Mouse (Mus musculus) layer of hippocampus, postnatal 14 days (tissue): Measurements from ENCODE around the gene S100a16. TPM values are rescaled to one million over a fixed set of nuclear protein-coding genes. Genes with fewer than 3 reads are reported as not detected.

Source experiments
- DNase-seq, 2 experiments: peaks; one replicate each; pipeline ENCODE4 v3.0.0; 2021 to 2022; ENCODE audit warnings: low spot score in 2 of 2, mixed read lengths in 1 of 2
- total RNA-seq, 2 experiments: library from RNA; stranded (reverse); gene quantifications; 2 replicates each; pipeline ENCODE4 v1.2.3; 2021

Gene S100a16
- total RNA-seq, 2 experiments from 2014 or later, result 97.9 to 107 TPM

DNA sequence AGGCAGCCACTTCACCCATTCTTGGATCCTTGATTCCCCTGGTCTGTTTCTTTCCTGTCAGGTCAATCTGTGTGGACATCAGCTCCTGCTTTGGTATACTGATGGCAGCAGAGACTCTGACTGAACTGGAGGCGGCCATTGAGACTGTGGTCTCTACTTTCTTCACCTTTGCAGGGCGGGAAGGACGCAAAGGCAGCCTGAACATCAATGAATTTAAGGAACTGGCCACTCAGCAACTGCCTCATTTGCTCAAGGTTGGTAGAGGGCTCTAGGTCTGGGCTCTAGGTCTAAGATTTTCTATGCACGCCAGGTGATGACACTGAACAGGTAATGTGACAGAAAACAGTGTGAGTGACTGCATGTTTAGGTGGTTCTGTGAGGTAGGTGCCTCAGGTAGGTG, 21.3 kb upstream of the S100a16 start:
- no peak for DNase-seq

DNA sequence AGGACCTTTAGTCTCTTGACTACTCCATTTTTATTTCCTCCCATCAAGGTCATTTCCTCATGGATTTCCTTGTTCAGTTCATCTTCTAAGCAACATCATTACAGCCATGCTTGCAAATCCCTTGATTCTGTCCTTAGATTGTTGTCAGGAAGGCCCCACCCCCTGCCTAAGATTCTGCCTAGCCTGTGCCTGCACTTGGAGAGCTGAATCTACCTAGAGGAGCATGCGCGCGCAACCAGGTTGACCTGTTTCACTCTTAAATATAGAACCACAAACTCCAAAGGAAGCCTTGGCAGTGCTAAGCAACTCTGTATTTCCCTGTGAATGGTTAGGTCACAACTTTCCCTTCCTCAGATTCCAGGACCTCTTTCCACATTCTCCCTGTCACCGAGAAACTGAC, 19.3 kb upstream of the S100a16 start:
- DNase-seq, result no peak

DNA sequence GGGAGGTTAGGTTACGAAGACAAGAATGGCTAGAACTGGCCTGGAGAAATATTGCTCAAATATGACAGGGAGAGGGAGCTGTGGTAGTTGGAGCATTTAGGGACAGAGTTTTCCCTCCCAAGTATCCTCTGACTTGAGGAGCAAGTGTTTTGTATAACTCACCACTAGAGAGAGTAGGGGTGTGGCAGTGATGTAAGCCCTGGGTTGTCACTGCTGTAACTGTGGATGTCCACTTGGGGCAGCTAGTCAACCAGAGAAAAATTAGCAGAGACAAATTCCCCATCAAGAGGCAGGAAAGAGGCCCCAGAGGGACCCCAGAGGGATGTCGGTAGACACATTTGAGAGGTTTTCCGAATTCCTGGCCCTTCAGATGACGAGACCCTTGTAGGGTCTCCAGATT, 11.6 kb upstream of the S100a16 start:
- peak in 1 of 2 experiments; percentile 81 for DNase-seq

DNA sequence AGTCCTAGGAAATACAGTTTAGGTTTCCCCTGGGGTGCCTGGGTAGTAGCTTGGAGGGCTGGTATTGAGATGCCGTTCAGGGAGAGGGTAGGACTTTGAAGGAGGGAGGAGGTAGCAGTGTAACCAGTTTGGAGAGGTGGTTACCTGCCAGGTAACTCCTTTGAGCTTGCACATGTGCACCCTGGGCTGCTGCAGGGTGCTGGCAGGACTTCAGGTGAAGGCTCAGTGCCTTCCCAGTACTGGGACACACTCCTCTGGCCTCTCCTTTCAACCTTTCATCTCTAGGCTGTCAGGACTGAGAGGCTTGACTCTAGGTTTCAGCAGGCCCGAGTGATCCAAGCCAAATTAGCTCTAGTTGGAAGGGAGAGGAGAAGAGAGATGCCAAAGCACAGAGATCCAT, 11.0 kb upstream of the S100a16 start:
- DNase-seq, result no peak

DNA sequence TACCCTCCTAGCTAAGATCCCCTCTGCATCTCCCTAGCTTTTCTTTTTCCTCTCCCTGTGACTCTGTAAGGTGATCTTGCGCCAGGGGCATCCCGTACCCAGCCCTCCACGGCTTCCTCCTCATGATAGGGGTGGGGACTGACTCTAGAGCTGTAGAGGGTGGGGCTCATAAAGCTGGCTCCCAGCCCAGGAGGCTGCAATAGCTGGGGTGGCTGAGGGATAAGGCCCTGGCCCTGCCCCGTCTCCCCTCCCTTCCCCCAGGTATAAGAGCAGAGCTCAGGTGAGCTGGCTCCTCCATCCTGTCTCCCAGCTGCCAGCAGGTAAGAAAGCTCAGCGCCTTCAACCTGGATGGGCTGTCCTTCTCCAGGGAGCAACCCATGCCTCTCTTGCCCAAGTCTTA, 10.5 kb upstream of the S100a16 start, which contains the start of gene S100a14:
S100a14 (plus strand) TSS at position 277 of the 400 bp plus-strand sequence.
- DNase-seq, result no peak

DNA sequence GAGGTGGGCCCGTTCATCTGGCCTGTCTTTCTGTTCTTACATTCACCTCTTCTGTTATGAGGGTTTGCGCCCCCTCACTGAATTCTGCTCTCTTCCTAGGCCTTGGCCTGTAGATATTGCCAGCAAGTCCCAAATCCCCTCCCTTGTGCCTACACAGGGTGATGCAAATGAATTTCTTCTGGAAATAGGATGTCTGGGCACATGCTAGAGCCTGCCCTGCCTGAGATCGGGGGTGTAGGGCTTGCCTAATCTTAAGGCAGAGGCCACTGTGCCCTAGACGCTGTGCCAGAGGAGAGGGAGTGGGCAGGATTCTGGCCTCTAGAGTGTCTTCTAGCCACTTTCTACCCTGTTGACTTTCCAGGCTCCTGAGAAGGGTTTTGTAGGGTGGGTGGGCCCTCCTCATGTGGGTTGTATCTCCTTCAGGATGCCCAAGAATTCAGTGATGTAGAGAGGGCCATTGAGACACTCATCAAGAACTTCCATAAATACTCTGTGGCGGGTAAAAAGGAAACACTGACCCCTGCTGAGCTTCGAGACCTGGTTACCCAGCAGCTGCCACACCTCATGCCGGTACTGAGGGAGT, 9.7 kb upstream of the S100a16 start:
- no peak for DNase-seq

DNA sequence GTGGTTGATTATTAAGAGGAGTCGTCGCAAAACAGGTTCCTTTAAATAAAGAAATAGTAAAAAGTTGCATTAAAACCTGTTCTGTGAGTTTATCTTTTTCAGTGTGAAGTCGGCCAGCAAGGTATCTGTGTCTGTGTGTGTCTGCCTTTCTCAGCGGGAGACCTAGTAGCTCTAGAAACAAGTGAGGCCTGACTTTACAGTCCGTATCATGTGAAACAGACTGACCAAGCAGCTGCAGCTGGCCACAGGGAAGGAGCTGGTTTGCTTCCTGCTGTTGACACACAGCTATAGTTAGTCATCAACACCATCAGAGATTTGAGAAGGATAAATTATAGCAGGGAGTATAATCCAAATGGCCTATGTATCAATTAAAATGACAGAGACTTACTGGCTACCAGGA, 5.3 kb upstream of the S100a16 start:
- no peak for DNase-seq

DNA sequence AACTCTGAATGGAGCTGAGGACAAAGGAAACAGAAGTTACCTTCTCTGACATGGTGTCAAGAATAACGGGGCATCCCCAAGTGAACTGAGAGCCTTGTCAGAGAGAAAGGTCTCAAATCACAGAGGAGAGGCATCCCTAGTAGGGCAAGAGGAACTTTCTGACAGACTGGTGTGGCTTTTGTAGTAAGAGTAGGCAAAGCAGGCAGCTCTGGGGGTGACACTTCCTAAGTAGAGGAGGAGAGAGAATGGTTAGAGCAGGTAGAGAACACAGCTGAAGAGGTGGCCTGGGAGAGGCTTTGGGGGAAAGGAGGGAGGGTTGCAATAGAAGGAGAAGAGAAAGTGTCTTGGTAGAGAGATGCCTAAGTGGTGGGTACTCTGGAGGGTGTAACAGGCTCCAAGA, 1.6 kb upstream of the S100a16 start:
- no peak for DNase-seq

DNA sequence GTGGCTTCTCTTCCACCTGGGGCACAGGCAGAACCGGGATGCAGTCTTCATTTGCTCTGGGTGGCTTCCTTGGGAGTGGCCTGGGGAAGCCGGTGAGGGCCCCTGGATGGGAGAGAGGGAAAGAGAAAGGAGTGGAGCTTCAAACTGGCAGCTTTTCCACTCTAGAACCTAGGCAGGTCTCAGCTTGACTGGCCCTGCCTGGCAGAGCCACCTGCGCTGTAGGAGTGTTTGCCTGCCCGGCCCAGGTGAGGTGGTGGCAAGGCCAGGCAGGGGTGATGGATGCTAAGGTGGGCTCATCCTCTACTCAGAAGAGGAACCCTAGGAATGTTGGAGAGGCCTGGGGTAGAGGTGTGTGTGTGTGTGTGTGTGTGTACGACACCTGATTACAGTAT, 847 bp downstream of the S100a16 start:
- no peak for DNase-seq

DNA sequence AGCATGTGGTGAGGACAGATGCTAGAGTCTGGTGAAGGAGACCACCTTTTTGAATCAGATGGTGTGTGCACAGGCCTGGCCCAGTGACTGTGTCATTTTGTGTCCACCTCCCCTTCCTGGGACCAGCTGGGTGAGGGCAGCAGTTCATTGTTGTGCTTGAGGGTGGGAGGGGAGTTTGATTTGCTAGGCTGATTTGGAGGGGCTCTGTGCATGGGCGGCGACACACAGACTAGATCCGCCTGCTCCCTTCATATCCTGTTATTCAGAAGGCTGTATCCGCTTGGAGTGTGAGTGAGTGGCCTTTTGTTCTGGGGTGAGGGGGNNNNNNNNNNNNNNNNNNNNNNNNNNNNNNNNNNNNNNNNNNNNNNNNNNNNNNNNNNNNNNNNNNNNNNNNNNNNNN, 3.9 kb downstream of the S100a16 start:
- DNase-seq, result peak in 1 of 2 experiments; percentile 50

DNA sequence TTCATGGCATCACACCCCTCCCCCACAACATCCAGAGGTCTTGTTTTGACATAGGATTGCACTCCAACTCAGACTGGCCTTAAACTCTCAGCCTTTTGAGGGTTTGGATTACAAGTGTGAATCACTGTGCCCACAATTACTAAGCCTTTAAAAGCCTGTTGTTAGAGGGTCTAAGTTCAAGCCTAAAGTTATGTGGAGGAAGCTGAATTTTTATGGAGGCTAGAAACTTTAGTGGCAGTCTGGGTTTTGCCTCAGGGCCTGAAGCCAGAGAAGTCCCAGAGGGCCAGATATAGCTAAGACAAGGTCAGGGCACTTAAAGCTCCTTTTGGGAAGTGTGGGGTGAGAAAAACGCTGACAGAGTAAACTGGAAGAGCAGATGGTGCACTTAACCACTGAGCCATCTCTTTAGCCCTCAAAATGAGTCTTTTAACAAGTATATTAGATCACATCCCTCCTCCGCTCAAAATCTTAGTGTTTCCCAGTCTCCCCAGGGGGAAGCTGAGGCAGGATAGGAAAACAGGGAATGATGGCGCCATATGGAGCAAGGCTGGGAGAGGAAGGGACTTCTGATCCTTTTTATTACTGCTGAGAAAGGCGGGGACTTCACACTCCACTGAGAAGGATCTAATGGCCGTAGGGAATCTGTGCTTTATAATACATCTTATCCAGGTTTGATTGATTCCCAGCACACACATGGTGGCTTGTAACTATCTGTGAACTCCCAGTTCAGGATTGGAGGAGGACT, 12.8 kb downstream of the S100a16 start:
- DNase-seq, result no peak

DNA sequence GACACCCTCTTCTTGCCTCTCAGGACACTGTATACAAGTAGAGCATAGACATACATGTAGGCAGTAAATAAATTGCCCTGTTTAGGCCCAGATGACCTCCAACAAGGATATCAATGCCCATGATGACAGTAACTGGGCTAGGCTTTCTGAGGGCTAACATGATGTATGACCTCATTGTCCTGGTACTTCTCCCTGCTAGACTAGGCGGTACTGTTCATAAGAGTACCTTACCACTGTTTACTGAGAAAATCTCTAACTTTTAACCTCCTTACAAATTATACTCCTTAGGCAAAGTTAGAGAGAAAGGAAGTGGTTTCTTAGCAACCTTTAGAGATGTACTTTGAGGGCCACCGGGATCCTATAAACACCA, 13.4 kb downstream of the S100a16 start:
- DNase-seq, result no peak

DNA sequence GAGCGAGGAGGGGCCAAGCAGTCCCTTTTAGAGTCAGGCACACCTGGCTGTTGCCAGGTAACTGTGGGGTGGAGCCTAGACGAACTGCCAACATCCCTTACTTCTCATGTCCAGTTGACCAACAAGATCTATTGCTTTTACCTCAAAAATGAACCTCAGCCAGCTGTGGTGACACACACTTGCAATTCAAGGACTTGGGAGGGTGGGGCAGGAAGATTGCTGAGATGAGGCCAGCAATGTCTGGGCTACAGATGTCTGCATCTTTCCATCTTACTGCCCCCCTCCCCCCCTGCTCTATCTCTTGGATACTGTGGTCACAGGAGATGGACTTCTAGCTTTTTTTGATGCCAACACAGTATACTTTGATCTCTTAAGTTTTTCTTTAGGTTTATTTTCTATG, 15.2 kb downstream of the S100a16 start:
- no peak for DNase-seq

DNA sequence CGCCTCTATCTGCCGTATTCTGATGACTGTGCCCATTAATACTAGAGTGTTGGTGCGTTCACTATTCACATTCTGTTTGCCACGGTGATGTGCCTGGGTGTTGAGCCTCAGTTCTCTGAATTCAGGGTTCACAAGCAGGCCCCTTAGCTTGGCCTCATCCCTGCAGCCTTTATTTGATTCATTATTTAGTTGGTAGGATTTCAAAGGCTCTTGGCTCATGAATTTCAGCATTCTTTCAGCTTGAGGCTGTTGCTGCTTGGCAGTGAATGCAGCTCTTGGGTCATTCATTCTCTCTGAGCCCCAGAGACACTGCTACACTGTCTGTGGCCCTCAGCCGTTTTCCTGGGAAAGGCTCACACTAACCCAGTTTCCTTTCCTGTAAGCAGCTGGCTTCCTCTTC, 18.9 kb downstream of the S100a16 start:
- peak in 1 of 2 experiments; percentile 84 for DNase-seq

DNA sequence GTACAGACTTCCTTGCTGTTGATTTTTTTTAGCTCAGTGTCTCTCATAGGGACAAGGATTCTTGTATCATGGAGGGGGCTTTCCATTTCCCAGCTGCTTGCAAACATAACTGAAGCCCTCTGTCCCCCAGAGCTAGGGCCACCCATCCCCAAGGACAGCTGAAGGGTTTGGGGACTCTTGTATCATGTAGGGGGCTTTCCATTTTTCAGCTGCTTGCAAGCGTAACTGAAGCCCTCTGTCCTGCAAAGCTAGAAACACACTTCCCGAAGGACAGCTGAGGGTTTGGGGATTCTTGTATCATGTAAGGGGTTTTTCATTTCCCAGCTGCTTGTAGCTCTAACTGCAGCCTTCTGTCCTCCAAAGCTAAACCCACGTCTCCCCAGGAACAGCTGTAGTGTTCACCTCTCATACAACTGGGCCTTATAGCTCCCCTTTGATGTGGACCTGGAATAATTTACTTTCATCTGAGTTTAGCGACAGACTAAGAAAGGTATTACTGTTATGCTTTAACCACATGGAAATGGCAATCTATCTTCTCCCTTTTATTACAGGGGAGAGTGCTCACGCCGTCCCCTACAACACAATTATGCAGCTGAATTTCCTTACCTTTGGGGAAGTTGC, 23.1 kb downstream of the S100a16 start, which contains the start of gene S100a3:
S100a3 (plus strand) TSS at position 571 of the 621 bp plus-strand sequence.
- DNase-seq, result no peak

DNA sequence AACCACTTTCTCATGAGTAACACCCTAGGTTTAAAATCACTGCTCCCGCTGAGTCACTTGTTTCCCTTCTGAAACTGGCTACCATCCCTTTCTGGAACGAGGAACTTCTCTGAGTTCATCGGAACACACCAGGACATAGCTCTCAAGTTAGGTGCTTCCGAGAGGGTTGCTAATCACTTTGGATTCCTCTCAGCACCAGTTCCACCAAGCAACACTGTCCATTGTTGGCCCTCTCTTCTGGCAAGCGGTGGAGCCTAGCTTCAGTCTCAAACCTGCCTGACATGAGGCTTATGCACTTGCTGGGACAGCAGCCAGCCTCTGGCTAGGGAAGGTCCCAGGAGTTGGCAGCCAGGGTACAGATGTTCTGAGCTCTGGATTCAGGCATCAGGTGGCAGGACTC, 37.6 kb downstream of the S100a16 start:
- DNase-seq, result peak in 1 of 2 experiments; percentile 12

DNA sequence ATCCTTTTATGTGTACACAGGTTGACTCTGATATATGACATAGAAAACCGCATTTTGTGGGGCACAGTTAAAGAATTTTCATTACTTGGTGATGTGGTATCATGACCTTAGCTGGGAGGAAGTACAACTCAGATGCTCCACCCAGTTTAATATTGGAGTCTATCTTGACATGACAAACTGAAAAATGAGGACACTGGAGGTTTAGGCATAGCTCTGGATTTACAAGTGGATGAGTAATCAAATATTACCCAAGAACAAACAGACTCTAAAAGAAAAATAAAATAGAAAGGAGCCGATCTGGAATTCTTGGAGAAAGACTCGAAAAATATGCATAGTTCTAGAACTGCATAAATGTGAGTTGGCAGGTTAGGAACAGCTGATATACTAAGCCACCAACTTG, 38.3 kb downstream of the S100a16 start:
- no peak for DNase-seq

DNA sequence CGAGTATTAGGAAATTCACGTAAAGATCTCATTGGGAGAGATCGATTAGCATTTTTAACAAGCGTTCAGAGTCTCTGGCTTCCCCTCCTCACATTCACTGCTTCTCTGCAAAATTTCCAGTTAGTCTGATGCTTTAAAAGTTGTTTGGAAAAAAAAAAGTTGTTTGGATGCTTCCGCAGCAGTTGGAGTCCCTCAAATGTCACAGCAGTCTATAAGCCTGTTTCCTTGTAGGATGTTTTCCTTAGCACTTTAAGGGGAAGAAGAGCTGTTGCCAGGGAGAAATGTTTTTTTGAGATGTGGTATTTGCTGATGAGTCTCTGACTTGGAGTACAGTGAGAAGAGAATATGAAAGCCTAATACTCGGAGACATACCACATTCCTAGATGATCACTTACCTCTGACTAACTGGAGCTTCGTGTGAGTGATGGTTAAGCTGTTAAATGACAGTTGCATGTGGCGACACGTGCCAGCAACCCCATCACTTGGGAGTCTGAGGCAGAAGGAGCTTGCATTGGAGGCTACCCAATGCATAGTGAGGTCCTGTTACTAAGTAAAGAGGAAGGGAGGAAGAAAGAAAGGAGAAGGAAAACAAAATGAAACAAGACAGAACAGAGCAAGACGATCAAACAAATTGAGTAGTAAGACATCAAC, 39.4 kb downstream of the S100a16 start:
- DNase-seq, result no peak

DNA sequence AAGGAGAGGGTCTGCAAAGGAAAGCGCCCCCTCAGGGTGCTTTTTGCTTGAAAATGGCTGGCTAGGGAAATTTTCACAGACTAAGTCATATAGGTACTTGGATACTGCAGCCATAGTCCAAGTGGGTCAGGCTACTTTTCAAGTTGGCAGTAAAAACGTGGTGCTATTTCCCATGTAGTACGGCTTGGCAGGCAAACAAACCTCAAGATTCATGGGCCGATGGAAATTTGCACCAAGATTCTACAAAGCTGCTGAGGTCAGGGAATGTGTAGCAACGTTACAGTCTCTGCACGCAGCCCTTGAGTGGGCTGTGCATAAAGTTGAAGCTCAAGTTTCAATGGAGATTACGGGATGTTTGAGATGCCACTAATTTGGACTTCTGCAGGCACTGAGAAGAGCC, 42.4 kb downstream of the S100a16 start:
- DNase-seq, result no peak

DNA sequence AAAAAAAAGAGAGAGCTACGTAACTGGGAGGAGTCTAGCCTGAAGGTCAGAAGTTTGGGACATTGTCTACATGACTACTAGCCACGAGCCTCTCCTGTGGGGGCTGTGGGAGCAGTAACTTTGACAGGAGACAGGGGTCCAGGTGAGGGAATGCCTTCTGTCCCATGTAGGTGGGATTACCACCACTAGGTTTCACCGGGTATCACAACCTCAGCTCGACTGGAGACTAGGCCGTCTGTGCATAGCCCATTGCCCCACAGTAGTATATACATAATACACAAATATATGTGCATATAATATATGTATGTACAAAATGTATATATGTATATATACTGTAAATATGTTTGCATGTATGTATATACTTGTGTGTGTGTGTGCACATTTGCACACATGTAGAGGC, 44.1 kb downstream of the S100a16 start:
- DNase-seq, result no peak

DNA sequence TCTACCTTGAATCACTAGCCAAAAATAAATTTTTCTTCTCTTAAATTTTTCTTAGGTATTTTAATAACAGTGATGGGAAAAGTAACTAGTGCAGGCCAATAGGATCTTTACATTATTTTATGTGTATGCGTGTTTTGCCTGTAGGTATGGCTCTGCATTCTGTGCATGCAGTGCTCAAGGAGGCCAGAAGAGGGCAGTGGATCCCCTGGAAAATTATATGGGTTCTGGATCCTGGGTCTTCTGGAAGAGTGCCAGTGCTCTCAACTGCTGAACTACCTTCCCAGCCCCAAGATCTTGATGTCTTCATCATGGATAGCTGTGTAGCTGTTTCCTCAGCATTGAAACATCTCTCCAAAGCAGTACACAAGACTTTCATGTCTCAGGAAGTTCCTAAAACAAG, 45.1 kb downstream of the S100a16 start:
- no peak for DNase-seq

DNA sequence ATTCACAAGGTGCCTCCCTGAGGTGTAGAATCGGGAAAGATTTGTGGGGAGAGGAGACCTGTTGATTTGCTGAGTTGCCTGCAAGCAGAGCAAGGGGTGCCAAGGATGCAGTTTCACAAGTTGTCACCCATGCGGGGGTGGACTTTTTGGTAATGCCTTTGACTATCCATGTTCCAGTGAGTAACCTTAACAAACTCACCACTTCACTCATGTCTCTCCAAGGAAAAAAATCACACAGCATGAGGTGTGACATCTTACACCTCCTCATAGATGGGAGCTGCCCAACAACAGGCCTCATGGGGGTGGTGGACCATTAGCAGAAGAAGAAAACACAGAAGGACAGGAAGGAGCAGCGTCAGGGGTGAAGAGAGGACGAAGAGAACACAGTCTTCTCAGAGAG, 45.5 kb downstream of the S100a16 start:
- DNase-seq, result no peak
